Mouse (Mus musculus): ENCODE measurements at regions not wholly inside any gene's neighbourhood (a gene's known extent, or its start where the extent isn't known, plus 50 kb on each side); places are given as distances from the start of the nearest gene placed in this dataset.

DNA sequence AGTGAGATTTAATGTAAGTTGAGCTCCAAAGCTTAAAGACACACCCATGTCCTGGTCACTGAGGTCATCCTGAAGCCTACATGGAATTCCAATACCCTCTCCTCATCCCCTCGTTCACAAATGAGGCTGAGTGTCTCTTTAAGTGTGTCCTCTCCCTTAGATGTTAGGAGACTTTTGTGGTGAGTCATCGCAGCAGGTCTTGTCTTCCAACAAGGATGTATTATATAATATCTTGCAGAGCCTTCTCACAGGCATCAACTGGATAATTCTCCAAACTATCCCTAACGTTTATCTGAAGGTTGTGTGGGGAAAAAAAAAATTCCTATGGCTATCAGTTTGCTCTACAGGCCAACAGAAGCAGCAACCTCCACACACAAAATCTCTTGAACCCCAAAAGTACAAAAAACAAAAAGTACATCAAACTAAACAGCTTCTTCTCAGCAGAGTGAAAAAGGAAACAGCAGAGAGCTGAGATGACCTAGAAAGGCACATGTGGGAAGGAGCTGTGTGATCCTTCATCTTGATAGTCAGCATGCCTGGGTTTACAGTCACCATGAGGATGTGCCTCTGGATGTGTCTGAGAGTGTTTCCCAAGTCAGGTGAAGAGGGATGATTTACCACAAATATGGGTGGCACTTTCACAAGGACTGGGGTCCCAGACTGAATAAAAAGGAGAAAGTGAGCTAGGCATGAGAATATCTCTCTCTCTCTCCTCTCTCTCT lies 56.4 kb upstream of the Gm47985 start:
- H3K27ac ChIP-seq (ENCODE audit: insufficient read depth, low read length): no peak overlapping the region
- no peak for DNase-seq (ENCODE audit: low read depth in 1 of 2, low spot score in 2 of 2)

GRCm38 (mm10) chr1:151126756-151127155 lies 55.6 kb upstream of the Gm47985 start:
- TF ChIP-seq CTCF (IDR thresholded peaks at IDR 0.05; ENCODE audit: extremely low read depth, insufficient read depth, insufficient read length, insufficient replicate concordance) (no peak), POLR2A (IDR thresholded peaks at IDR 0.05; ENCODE audit: low read depth, low read length) (no peak)
- 69% methylated on average over 1 of the region's 1 CpGs for WGBS
- DNase-seq (ENCODE audit: low read depth in 1 of 2, low spot score in 2 of 2): no peak
- Histone ChIP-seq H3K36me3 (ENCODE audit: control insufficient read depth, insufficient read depth, low read length) (no peaks in the 10 kb centered on the region), H3K27me3 (ENCODE audit: control insufficient read depth, insufficient read depth, low read length) (no peaks in the 10 kb centered on the region), H3K4me3 (ENCODE audit: extremely low read depth, insufficient read depth, insufficient read length) (no peak overlapping the region), H3K27ac (ENCODE audit: insufficient read depth, low read length) (no peak overlapping the region), H3K4me1 (ENCODE audit: control insufficient read depth, insufficient read depth, insufficient read length) (no peaks in the 10 kb centered on the region)

More for the DNA sequence above, 56.4 kb upstream of the Gm47985 start:
- 76% methylated on average over 3 of the region's 3 CpGs for WGBS
- TF ChIP-seq POLR2A (IDR thresholded peaks at IDR 0.05; ENCODE audit: low read depth, low read length) (no peak), CTCF (IDR thresholded peaks at IDR 0.05; ENCODE audit: extremely low read depth, insufficient read depth, insufficient read length, insufficient replicate concordance) (no peak)
- Histone ChIP-seq H3K4me3 (ENCODE audit: extremely low read depth, insufficient read depth, insufficient read length) (no peak overlapping the region), H3K36me3 (ENCODE audit: control insufficient read depth, insufficient read depth, low read length) (no peaks in the 10 kb centered on the region), H3K4me1 (ENCODE audit: control insufficient read depth, insufficient read depth, insufficient read length) (no peaks in the 10 kb centered on the region), H3K27me3 (ENCODE audit: control insufficient read depth, insufficient read depth, low read length) (no peaks in the 10 kb centered on the region)

DNA sequence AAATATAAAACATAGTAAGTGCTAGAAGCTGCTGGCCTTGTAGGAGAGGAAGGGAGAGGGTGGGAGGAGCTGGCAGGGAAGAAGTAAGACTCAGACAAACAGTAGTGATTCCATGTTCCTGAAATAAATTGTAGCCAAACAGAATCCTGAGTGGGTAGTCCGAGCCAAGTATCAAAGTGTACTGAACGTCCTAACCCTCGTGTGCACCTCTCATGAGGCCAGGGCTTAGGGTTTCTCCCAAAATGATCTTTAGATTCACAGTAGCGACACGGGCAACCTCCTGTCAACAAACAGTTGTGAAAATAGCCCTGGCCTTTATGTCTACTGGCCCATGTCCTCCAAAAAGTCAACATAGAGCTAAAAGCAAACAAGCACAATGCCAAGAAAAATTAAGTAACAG lies 54.3 kb upstream of the Gm47985 start:
- no peaks in the 10 kb centered on the region for H3K36me3 ChIP-seq (ENCODE audit: control insufficient read depth, insufficient read depth, low read length)
- 92% methylated on average over 5 of the region's 5 CpGs for WGBS
- H3K27me3 ChIP-seq (ENCODE audit: control insufficient read depth, insufficient read depth, low read length): no peaks in the 10 kb centered on the region
- TF ChIP-seq CTCF (IDR thresholded peaks at IDR 0.05; ENCODE audit: extremely low read depth, insufficient read depth, insufficient read length, insufficient replicate concordance) (no peak), POLR2A (IDR thresholded peaks at IDR 0.05; ENCODE audit: low read depth, low read length) (no peak)
- DNase-seq (ENCODE audit: low read depth in 1 of 2, low spot score in 2 of 2): no peak
- H3K27ac ChIP-seq (ENCODE audit: insufficient read depth, low read length): no peak overlapping the region
- H3K4me3 ChIP-seq (ENCODE audit: extremely low read depth, insufficient read depth, insufficient read length): no peak overlapping the region
- no peaks in the 10 kb centered on the region for H3K4me1 ChIP-seq (ENCODE audit: control insufficient read depth, insufficient read depth, insufficient read length)

DNA sequence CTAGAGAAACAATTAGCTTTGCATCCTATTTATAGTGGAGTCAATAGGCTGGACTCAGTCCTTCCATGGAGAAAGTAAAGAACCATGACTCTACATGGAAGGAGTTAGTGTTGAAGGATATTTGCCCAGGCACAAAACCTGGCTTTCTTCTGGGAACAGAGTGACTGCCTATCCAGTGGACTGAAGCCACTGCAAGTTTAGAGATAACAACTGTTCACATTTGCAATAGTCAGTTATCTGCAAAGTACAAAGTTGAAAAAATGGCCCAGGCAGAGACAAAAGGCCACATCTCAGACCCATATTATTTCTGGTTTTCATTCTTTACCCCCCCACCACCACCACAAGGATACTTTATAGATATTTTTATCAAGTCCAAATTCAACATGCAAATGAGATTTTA lies 53.4 kb upstream of the Gm47985 start:
- no peak for TF ChIP-seq POLR2A (IDR thresholded peaks at IDR 0.05; ENCODE audit: low read depth, low read length)
- no peak for TF ChIP-seq CTCF (IDR thresholded peaks at IDR 0.05; ENCODE audit: extremely low read depth, insufficient read depth, insufficient read length, insufficient replicate concordance)
- Histone ChIP-seq H3K4me1 (ENCODE audit: control insufficient read depth, insufficient read depth, insufficient read length) (no peaks in the 10 kb centered on the region), H3K27ac (ENCODE audit: insufficient read depth, low read length) (no peak overlapping the region), H3K36me3 (ENCODE audit: control insufficient read depth, insufficient read depth, low read length) (no peaks in the 10 kb centered on the region), H3K27me3 (ENCODE audit: control insufficient read depth, insufficient read depth, low read length) (no peaks in the 10 kb centered on the region), H3K4me3 (ENCODE audit: extremely low read depth, insufficient read depth, insufficient read length) (no peak overlapping the region; the same call in 1 of the 2 replicates)
- DNase-seq (ENCODE audit: low read depth in 1 of 2, low spot score in 2 of 2): no peak

DNA sequence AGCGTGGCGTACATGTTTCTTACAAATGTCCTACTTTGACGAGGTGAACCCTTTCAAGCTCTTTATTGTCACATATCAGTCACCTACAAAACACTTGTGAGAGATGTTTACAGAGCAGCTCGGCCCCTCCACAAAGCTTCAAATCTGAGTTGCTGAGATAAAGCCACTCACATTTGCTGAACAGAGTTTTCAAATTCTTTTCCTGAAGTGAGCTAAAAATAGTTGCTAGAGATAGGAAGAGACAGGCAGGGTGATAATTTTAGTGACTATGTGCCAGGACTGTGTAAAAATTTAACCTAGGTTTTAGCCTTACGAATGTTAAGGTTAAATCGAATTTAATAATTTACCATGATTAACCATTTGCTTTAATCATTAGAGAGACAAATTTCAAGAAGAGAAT lies 52.3 kb upstream of the Gm47985 start:
- H3K4me1 ChIP-seq (ENCODE audit: control insufficient read depth, insufficient read depth, insufficient read length): no peaks in the 10 kb centered on the region
- WGBS: 84% methylated on average over 6 of the region's 6 CpGs
- DNase-seq (ENCODE audit: low read depth in 1 of 2, low spot score in 2 of 2): no peak
- no peak for TF ChIP-seq CTCF (IDR thresholded peaks at IDR 0.05; ENCODE audit: extremely low read depth, insufficient read depth, insufficient read length, insufficient replicate concordance)
- TF ChIP-seq POLR2A (IDR thresholded peaks at IDR 0.05; ENCODE audit: low read depth, low read length): no peak
- H3K4me3 ChIP-seq (ENCODE audit: extremely low read depth, insufficient read depth, insufficient read length): no peak overlapping the region
- H3K27ac ChIP-seq (ENCODE audit: insufficient read depth, low read length): no peak overlapping the region
- H3K27me3 ChIP-seq (ENCODE audit: control insufficient read depth, insufficient read depth, low read length): no peaks in the 10 kb centered on the region
- no peaks in the 10 kb centered on the region for H3K36me3 ChIP-seq (ENCODE audit: control insufficient read depth, insufficient read depth, low read length)

DNA sequence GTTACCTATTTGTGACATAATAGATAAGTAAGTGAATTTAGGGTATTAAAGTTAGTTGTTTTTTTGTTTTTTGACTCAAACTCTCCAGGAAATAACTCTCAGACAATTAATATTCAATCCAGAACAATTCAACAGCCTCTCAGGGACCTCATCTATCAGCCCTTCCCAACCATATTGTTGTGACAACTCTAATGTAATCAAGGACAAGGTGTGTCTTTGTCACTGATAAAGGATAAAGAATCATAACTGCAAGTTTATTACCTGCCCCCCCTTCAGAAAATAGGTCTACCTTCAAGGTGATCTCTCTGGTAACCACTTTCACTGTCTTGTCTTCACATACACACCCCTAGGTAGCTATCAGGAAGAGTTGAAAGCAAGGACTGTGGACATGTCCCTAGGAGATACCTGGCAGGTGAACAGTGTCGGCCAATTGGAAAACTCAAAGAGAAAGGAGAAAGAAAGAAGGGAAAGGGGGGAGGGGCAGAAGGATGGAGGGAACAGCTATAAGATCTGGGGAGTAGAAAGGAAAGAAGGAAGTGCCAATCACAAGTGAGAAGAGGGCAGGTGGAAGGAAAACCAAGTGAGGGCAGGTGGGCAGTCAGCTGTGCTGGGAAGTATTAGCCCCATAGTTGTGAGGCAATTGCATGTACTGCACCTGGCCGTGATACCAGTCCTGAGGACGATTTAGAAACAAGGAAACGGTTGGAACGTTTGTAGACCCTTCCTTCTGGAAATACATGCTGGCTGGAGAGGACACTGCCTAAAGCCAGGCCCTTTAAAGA lies 51.3 kb upstream of the Gm47985 start:
- H3K36me3 ChIP-seq (ENCODE audit: control insufficient read depth, insufficient read depth, low read length): no peaks in the 10 kb centered on the region
- no peak overlapping the region for H3K4me3 ChIP-seq (ENCODE audit: extremely low read depth, insufficient read depth, insufficient read length)
- DNase-seq (ENCODE audit: low read depth in 1 of 2, low spot score in 2 of 2): no peak
- TF ChIP-seq POLR2A (IDR thresholded peaks at IDR 0.05; ENCODE audit: low read depth, low read length) (no peak), CTCF (IDR thresholded peaks at IDR 0.05; ENCODE audit: extremely low read depth, insufficient read depth, insufficient read length, insufficient replicate concordance) (no peak)
- no peaks in the 10 kb centered on the region for H3K27me3 ChIP-seq (ENCODE audit: control insufficient read depth, insufficient read depth, low read length)
- H3K4me1 ChIP-seq (ENCODE audit: control insufficient read depth, insufficient read depth, insufficient read length): no peaks in the 10 kb centered on the region
- H3K27ac ChIP-seq (ENCODE audit: insufficient read depth, low read length): no peak overlapping the region
- 68% methylated on average over 5 of the region's 5 CpGs for WGBS
